Mouse (Mus musculus): ENCODE results near the gene Lrr1. TPM values are rescaled to one million over a fixed set of nuclear protein-coding genes. Genes with fewer than 3 reads are reported as not detected.

Lrr1 gene
- total RNA-seq, 2 experiments from 2014 or later, result 0.27 to 0.31 TPM

- DNase-seq, result no peak
- intact Hi-C loops (cut with DNase I; ENCODE audit: low total_unique reads), result no loop called here
Measured at GRCm38 (mm10) chr12:69192637-69193036, 24.0 kb downstream of the Lrr1 start.

GRCm38 (mm10) chr12:69196444-69197377, 28.1 kb downstream of the Lrr1 start, which contains the start of gene Gm49383:
Gene Gm49383, minus strand, starts transcription at chr12:69197104.
- DNase-seq, result peak; percentile 70
- intact Hi-C loops (cut with DNase I; ENCODE audit: low total_unique reads), result no loop called here

- peak; percentile 64 for DNase-seq
- intact Hi-C loops (cut with DNase I; ENCODE audit: low total_unique reads), result no loop called here
Measured at GRCm38 (mm10) chr12:69197378-69198163, 29.0 kb downstream of the Lrr1 start.

GRCm38 (mm10) chr12:69198164-69198535, 29.5 kb downstream of the Lrr1 start, which contains the start of gene Dnaaf2:
Gene Dnaaf2, minus strand, starts transcription at chr12:69198429.
- intact Hi-C loops (cut with DNase I; ENCODE audit: low total_unique reads), result no loop called here
- DNase-seq, result peak; percentile 56

DNA sequence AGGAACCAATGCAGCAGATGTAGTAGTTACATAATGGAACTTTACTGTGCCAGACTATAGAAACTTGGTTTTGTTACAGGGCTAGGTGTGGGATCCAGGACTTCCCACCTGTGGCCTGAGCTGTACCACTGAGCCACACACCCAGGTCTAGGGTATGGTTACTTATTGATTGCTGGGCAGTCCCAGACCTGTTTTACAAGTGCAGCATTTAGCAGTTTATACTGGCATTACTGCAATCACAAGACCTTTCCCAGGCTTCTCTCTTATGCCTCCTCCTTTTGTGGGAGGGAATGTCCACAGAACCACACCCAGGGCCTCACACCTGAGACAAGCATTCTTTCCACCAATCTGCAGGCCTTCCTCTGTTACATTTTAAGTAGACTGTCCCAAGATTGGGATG, 30.4 kb downstream of the Lrr1 start:
- no peak for DNase-seq
- intact Hi-C loops (cut with DNase I; ENCODE audit: low total_unique reads), result no loop called here

DNA sequence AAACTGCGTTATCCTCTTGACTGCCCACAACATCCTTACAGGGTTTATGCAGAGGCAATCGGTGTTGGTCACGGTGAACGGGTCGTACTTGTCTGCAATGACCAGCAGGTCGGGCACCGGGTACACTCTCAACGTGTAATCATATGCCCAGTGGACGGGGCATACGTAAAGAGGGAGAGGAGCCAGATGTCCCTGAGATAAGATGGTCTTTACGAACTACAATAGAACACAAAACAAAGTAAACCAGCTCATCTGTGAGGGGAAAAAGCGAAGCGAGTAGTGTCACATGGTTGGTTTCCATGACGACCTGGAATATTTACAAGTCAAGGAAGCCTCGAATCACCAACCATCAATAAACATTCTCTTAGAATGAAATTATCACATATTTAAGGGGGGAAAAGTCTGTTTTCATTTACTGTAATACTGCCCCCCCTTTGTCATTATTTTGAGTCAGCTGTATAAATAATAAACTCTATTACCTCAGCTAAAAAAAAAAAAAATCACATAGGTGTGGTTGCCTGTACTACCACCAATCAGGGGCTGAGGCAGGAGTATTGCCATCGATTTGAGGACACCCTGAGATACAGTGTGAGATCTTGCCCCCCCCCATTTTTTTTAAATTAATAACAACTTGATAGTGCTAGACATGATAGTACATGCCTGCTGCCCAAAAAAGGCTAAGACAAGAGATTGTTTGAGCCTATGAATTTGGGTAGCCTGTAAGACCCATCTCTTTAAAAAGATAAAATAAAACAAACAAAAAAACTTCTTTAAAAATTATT, 35.6 kb downstream of the Lrr1 start, which contains the start of gene Gm49384:
Gene Gm49384, minus strand, starts transcription at position 216 of the 782 bp plus-strand sequence.
- DNase-seq, result no peak
- intact Hi-C loops (cut with DNase I; ENCODE audit: low total_unique reads), result no loop called here

- intact Hi-C loops (cut with DNase I; ENCODE audit: low total_unique reads), result no loop called here
- no peak for DNase-seq
Measured at GRCm38 (mm10) chr12:69207396-69207795, 38.8 kb downstream of the Lrr1 start.

GRCm38 (mm10) chr12:69207926-69208325, 39.3 kb downstream of the Lrr1 start:
- DNase-seq, result no peak
- intact Hi-C loops (cut with DNase I; ENCODE audit: low total_unique reads), result no loop called here

DNA sequence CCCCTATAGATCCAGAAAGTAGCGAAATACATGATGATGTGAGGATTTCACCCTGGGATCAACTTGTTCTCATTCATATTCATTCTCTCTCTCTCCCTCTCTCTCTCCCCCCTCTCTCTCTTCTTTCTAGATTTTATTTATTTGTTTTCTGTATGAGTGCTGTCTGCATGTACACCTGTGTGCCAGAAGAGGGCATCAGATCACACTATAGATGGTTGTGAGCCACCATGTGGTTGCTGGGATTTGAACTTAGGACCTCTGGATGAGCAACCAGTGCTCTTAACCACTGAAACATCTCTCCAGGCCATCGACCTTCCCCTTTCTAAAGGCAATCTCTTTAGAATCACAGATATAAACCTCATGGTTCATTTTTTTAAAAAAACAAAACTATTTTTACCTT, 39.9 kb downstream of the Lrr1 start:
- intact Hi-C loops (cut with DNase I; ENCODE audit: low total_unique reads), result no loop called here
- no peak for DNase-seq

GRCm38 (mm10) chr12:69210056-69210979, 41.7 kb downstream of the Lrr1 start:
- intact Hi-C loops (cut with DNase I; ENCODE audit: low total_unique reads), result loop anchor here (10.0 kb wide), 1 partner anchor 124 kb away; no protein-coding TSS in a partner anchor

DNA sequence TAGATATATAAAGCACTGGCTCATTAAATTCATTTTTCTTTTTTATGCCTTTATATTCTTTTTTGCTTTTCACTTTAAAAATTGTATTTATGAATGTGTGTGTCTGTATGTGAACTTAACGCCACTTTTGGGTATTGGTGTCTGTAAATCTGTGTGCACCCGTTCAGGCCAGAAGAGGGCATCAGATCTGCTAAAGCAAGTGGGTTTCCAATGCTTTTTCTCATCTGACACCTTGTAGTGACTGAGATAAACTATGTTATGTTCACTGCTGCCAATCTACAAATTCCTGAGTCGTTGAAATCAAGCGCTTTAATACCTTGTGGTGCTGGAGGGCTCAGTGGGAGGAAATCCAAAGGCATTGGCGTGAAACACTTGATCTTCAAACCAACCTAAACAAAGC, 42.4 kb downstream of the Lrr1 start:
- DNase-seq, result no peak
- intact Hi-C loops (cut with DNase I; ENCODE audit: low total_unique reads), result loop anchor here (10.0 kb wide), 1 partner anchor 124 kb away; no protein-coding TSS in a partner anchor

More at GRCm38 (mm10) chr12:69210056-69210979, 41.7 kb downstream of the Lrr1 start:
- DNase-seq, result no peak

- DNase-seq, result no peak
Measured at GRCm38 (mm10) chr12:69213186-69213777, 44.7 kb downstream of the Lrr1 start.

GRCm38 (mm10) chr12:69214393-69214792, 45.8 kb downstream of the Lrr1 start:
- intact Hi-C loops (cut with DNase I; ENCODE audit: low total_unique reads), result loop anchor here (10.0 kb wide), 1 partner anchor 120 kb away; no protein-coding TSS in a partner anchor

More at GRCm38 (mm10) chr12:69213186-69213777, 44.7 kb downstream of the Lrr1 start:
- intact Hi-C loops (cut with DNase I; ENCODE audit: low total_unique reads), result loop anchor here (10.0 kb wide), 1 partner anchor 122 kb away; no protein-coding TSS in a partner anchor

DNA sequence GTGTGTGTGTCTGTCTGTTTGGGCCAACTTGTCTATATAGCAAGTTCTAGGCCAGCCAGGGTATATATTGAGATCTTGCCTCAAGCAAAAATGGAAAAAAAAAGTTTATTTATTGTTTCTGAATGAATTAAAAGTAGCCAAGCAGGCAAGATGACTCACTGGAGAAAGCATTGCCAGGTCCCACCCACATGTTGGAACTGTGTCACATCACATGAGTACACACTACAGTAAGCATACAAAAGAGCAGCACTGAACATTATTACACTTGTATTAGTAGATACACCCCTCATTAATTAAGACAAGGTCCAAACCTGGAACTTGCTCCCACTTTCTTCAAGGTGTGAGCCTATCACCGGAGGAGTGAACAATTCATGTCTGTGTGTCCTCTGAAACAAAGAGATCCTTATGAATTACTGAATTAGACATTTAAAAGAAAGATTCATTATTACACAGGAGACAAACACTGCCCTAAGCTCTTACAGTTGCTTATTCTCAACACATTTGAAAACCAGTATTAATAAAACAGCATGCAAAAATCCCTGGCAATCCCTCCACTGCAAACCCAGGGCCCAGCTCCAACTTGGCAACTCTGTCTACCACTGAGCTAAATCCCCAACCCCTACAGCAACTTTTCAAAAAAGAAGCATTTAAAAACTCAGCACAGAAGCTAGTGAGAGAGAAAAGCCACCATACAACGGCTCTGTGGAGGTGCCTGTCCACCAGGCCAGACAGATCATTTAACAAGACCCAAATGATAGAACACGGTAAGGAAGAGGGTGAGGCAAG, 46.6 kb downstream of the Lrr1 start:
- peak; percentile 58 for DNase-seq
- intact Hi-C loops (cut with DNase I; ENCODE audit: low total_unique reads), result loop anchor here (10.0 kb wide), 1 partner anchor 120 kb away; no protein-coding TSS in a partner anchor

More at GRCm38 (mm10) chr12:69214393-69214792, 45.8 kb downstream of the Lrr1 start:
- no peak for DNase-seq

GRCm38 (mm10) chr12:69216587-69216986, 48.0 kb downstream of the Lrr1 start:
- intact Hi-C loops (cut with DNase I; ENCODE audit: low total_unique reads), result loop anchor here (10.0 kb wide), 1 partner anchor 118 kb away; no protein-coding TSS in a partner anchor
- DNase-seq, result no peak

- no peak for DNase-seq
- intact Hi-C loops (cut with DNase I; ENCODE audit: low total_unique reads), result no loop called here
Measured at GRCm38 (mm10) chr12:69220613-69221277, 52.1 kb downstream of the Lrr1 start.

Measured in gastrocnemius, postnatal 14 days (tissue).